Mouse (Mus musculus) cerebellum, adult 2 months (tissue): Measurements from ENCODE around the gene Gm27021.

Source experiments
- CTCF ChIP-seq: fragments of 200-500 bp; IDR thresholded peaks from 2 replicates; pipeline ENCODE4 v1.5.1; 2011; ENCODE audit warnings: low read depth, mild to moderate bottlenecking, control low read depth, low read length, moderate library complexity, borderline replicate concordance; ENCODE audit not compliant: insufficient read depth
- POLR2A ChIP-seq: fragments of 200-500 bp; IDR thresholded peaks from 2 replicates; pipeline ENCODE4 v1.6.1; 2011; ENCODE audit warnings: low read length, control low read depth, borderline replicate concordance; ENCODE audit not compliant: insufficient read depth

- TF ChIP-seq CTCF (peak; percentile 28; the same call in 1 of the 2 replicates), POLR2A (no peak)
These were observed 90.1 kb downstream of the Gm27021 start for GRCm38 (mm10) chr8:120577821-120578220.
